Mouse (Mus musculus) spleen, adult 2 months (tissue): ENCODE measurements around the gene Nxpe4.

Source experiments
- CTCF ChIP-seq: fragments of 200-500 bp; IDR thresholded peaks from 2 replicates; pipeline ENCODE4 v1.5.1; 2011; ENCODE audit warnings: mild to moderate bottlenecking, inconsistent platforms; ENCODE audit not compliant: insufficient read depth, insufficient read length, insufficient replicate concordance; ENCODE audit errors: extremely low read depth
- POLR2A ChIP-seq: fragments of 200-500 bp; IDR thresholded peaks from 2 replicates; pipeline ENCODE4 v1.6.1; 2011; ENCODE audit warnings: low read depth, low read length, inconsistent platforms

- no peak for TF ChIP-seq POLR2A
- no peak for TF ChIP-seq CTCF
These were observed 199.0 kb downstream of the Nxpe4 start for GRCm38 (mm10) chr9:48360826-48361225.
